Mouse (Mus musculus) embryonic fibroblast, embryonic 13.5 days (primary cell): Measurements from ENCODE around the gene Tsku. TPM values are rescaled to one million over a fixed set of nuclear protein-coding genes. Genes with fewer than 3 reads are reported as not detected.

Experiments used
- H3K27ac ChIP-seq: 2 replicates; pipeline ENCODE4 v1.5.1; 2012; ENCODE audit warnings: low read length, control low read depth, inconsistent platforms; ENCODE audit not compliant: insufficient read depth
- H3K4me1 ChIP-seq: 2 replicates; pipeline ENCODE4 v1.6.1; 2011; ENCODE audit warnings: low read length; ENCODE audit not compliant: control insufficient read depth, insufficient read depth
- H3K4me3 ChIP-seq: 2 replicates; pipeline ENCODE4 v1.5.1; 2011; ENCODE audit warnings: mild to moderate bottlenecking, control low read depth, low read length; ENCODE audit not compliant: insufficient read depth
- CTCF ChIP-seq: IDR thresholded peaks from 2 replicates; pipeline ENCODE4 v1.5.1; 2011; ENCODE audit warnings: mild to moderate bottlenecking, control low read depth, low read length, moderate library complexity, borderline replicate concordance; ENCODE audit not compliant: insufficient read depth
- POLR2A ChIP-seq: IDR thresholded peaks from 2 replicates; pipeline ENCODE4 v1.6.1; 2011; ENCODE audit warnings: low read depth, mild to moderate bottlenecking, control low read depth, low read length, moderate library complexity
- polyA plus RNA-seq: library from polyadenylated mRNA; stranded (reverse); fragments of >200 nt; gene quantifications from 2 replicates; pipeline ENCODE4 v1.2.4, GENCODE M21; 2011; ENCODE audit warnings: low read depth; ENCODE audit not compliant: missing spikeins, insufficient read length

The Tsku gene
- polyA plus RNA-seq, 1 experiment, result 63.1 TPM

GRCm38 (mm10) chr7:98347471-98347870 is 13.7 kb downstream of the Tsku start:
- H3K4me1 ChIP-seq, result no peaks in the 10 kb centered on the region
- H3K27ac ChIP-seq, result no peak overlapping the region
- H3K4me3 ChIP-seq, result no peak overlapping the region
- TF ChIP-seq CTCF (no peak), POLR2A (no peak)

GRCm38 (mm10) chr7:98345036-98345435 is 16.1 kb downstream of the Tsku start:
- H3K4me3 ChIP-seq, result no peak overlapping the region
- no peak for TF ChIP-seq POLR2A
- no peak for TF ChIP-seq CTCF
- no peaks in the 10 kb centered on the region for H3K4me1 ChIP-seq
- no peak overlapping the region for H3K27ac ChIP-seq

- peak; percentile 44 for TF ChIP-seq CTCF
- TF ChIP-seq POLR2A, result no peak
- no peaks in the 10 kb centered on the region for H3K4me1 ChIP-seq
- H3K4me3 ChIP-seq, result no peak overlapping the region
- H3K27ac ChIP-seq, result no peak overlapping the region
These were observed 16.8 kb downstream of the Tsku start for GRCm38 (mm10) chr7:98344361-98344760.

- H3K4me1 ChIP-seq, result no peaks in the 10 kb centered on the region
- no peak overlapping the region for H3K27ac ChIP-seq
- H3K4me3 ChIP-seq, result no peak overlapping the region
- TF ChIP-seq POLR2A, result no peak
- no peak for TF ChIP-seq CTCF
These were observed 18.9 kb downstream of the Tsku start for GRCm38 (mm10) chr7:98342249-98342648.

GRCm38 (mm10) chr7:98341475-98341874 is 19.7 kb downstream of the Tsku start:
- Histone ChIP-seq H3K4me1 (no peaks in the 10 kb centered on the region), H3K4me3 (peak overlapping the region; percentile 16), H3K27ac (no peak overlapping the region)
- TF ChIP-seq POLR2A, result 0 out of 2 replicates have a peak, but pooled peaks have one; percentile 35
- peak; percentile 41; the same call in 1 of the 2 replicates for TF ChIP-seq CTCF

- no peak for TF ChIP-seq CTCF
- no peak for TF ChIP-seq POLR2A
- H3K4me3 ChIP-seq, result no peak overlapping the region
- no peaks in the 10 kb centered on the region for H3K4me1 ChIP-seq
- H3K27ac ChIP-seq, result no peak overlapping the region
These were observed 20.8 kb downstream of the Tsku start for GRCm38 (mm10) chr7:98340343-98340742.

- peaks cover 7% of the 10 kb centered on the region for H3K4me1 ChIP-seq
- TF ChIP-seq CTCF (no peak), POLR2A (no peak)
- no peak overlapping the region for H3K4me3 ChIP-seq
- H3K27ac ChIP-seq, result no peak overlapping the region
These were observed 27.1 kb downstream of the Tsku start for GRCm38 (mm10) chr7:98333987-98334386.

GRCm38 (mm10) chr7:98333507-98333906 is 27.6 kb downstream of the Tsku start:
- H3K27ac ChIP-seq, result no peak overlapping the region
- peaks cover 7% of the 10 kb centered on the region for H3K4me1 ChIP-seq
- no peak for TF ChIP-seq CTCF
- TF ChIP-seq POLR2A, result no peak
- H3K4me3 ChIP-seq, result no peak overlapping the region

GRCm38 (mm10) chr7:98332678-98333397 is 28.3 kb downstream of the Tsku start:
- no peak for TF ChIP-seq CTCF
- no peak for TF ChIP-seq POLR2A
- no peak overlapping the region for H3K27ac ChIP-seq
- peaks cover 7% of the 10 kb centered on the region for H3K4me1 ChIP-seq
- no peak overlapping the region for H3K4me3 ChIP-seq

- Histone ChIP-seq H3K27ac (no peak overlapping the region), H3K4me3 (no peak overlapping the region), H3K4me1 (peaks cover 7% of the 10 kb centered on the region)
- TF ChIP-seq POLR2A, result no peak
- TF ChIP-seq CTCF, result no peak
These were observed 29.2 kb downstream of the Tsku start for GRCm38 (mm10) chr7:98331932-98332331.

GRCm38 (mm10) chr7:98330375-98331002 is 30.6 kb downstream of the Tsku start:
- no peak overlapping the region for H3K27ac ChIP-seq
- TF ChIP-seq CTCF (no peak), POLR2A (no peak)

More at GRCm38 (mm10) chr7:98330375-98331002, 30.6 kb downstream of the Tsku start:
- Histone ChIP-seq H3K4me3 (no peak overlapping the region), H3K4me1 (peaks cover 7% of the 10 kb centered on the region)
